Mouse (Mus musculus) erythroblast, embryonic 14.5 days (primary cell): ENCODE results near the gene Klf13.

Source experiments
- GATA1 ChIP-seq: IDR thresholded peaks from 2 replicates; pipeline ENCODE4 v1.6.1; 2012; ENCODE audit warnings: low read length, inconsistent platforms, mixed read lengths
- TAL1 ChIP-seq: IDR thresholded peaks from 3 replicates; pipeline ENCODE4 v1.6.1; 2012; ENCODE audit warnings: low read length, inconsistent platforms, mixed read lengths

- TF ChIP-seq GATA1 (no peak), TAL1 (no peak)
Observed at GRCm38 (mm10) chr7:63956981-63957713, 18.4 kb upstream of the Klf13 start.
